Mouse (Mus musculus): Measurements from ENCODE around the gene Ppp1r3e. TPM values are rescaled to one million over a fixed set of nuclear protein-coding genes. Genes with fewer than 3 reads are reported as not detected.

Ppp1r3e gene
- polyA plus RNA-seq, 1 experiment from 2014 or later, result 0.98 TPM

DNA sequence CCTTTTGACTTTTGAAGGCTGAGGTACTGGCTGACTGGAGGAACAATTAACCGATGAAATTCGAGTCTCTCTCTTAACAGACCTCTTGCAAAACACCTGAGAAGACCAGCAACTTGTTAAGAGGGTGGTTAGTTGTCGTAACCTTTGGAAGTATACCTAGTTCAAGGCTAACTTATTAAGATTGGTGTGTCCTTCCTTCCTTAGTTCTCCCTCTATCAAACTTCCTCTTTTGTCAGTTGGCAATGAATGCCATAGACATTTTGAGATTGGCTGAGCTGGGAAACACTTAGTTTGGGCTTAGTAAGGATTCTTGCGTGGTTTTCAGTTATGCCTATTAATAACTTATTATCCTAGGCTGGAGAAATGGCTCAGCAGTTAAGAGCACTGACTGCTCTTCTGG, 9.3 kb downstream of the Ppp1r3e start:
- Histone ChIP-seq H3K27me3 (ENCODE audit: insufficient read depth, poor library complexity, severe bottlenecking) (no peaks in the 10 kb centered on the region), H3K36me3 (no peaks in the 10 kb centered on the region), H3K4me3 (no peak overlapping the region), H3K27ac (no peak overlapping the region), H3K9me3 (no peaks in the 10 kb centered on the region), H3K4me1 (peaks cover 5% of the 10 kb centered on the region; the same call in 1 of the 2 replicates)
- DNase-seq (ENCODE audit: low spot score), result no peak
- WGBS, result 81% methylated on average over 4 of the region's 4 CpGs

DNA sequence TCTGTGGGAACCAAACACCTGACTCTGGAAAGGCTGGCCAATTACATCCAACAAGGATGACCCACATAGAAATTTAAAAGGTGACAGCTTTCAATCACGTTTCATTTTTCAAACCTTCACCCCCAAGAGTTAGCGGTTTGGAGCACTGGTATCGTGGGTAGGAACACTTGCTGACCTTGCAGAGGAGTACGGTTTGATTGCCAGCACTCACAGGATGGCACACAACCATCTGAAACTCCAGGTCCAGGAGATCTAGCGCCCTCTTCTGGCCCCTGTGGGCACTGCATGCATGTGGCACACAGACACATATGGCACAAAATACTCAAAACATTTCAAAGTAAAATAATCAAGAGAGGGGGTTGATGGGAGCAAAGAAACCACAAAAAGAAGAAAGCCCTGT, 10.4 kb downstream of the Ppp1r3e start:
- Histone ChIP-seq H3K4me3 (no peak overlapping the region), H3K36me3 (no peaks in the 10 kb centered on the region), H3K27ac (no peak overlapping the region), H3K27me3 (ENCODE audit: insufficient read depth, poor library complexity, severe bottlenecking) (no peaks in the 10 kb centered on the region), H3K9me3 (no peaks in the 10 kb centered on the region), H3K4me1 (peaks cover 6% of the 10 kb centered on the region; the same call in 1 of the 2 replicates)
- no peak for DNase-seq (ENCODE audit: low spot score)
- 49% methylated on average over 5 of the region's 5 CpGs for WGBS

DNA sequence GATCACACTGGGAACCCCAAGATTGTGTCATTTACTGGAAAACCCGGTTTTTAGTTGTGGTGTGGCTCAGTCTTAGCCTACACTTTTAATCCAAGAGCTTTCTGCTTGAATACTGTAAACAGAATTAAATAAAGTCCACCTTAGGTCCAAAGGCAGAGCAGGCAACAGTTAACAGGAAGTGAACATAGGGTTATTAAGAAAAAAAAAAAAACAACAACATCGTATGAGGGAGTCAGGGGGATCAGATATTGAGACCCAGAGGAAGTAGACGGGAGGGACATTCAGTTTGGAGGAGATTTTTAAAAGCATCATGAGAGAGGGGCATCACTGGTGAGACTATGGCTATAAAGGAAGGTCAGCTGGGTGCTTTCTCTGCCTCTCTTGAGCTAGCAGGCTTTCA, 11.1 kb downstream of the Ppp1r3e start:
- H3K9me3 ChIP-seq, result no peaks in the 10 kb centered on the region
- H3K36me3 ChIP-seq, result no peaks in the 10 kb centered on the region
- no peak overlapping the region for H3K4me3 ChIP-seq
- H3K27ac ChIP-seq, result no peak overlapping the region
- no peaks in the 10 kb centered on the region for H3K27me3 ChIP-seq (ENCODE audit: insufficient read depth, poor library complexity, severe bottlenecking)
- WGBS, result 62% methylated on average over 3 of the region's 3 CpGs
- H3K4me1 ChIP-seq, result peaks cover 6% of the 10 kb centered on the region; the same call in 1 of the 2 replicates
- DNase-seq (ENCODE audit: low spot score), result no peak

DNA sequence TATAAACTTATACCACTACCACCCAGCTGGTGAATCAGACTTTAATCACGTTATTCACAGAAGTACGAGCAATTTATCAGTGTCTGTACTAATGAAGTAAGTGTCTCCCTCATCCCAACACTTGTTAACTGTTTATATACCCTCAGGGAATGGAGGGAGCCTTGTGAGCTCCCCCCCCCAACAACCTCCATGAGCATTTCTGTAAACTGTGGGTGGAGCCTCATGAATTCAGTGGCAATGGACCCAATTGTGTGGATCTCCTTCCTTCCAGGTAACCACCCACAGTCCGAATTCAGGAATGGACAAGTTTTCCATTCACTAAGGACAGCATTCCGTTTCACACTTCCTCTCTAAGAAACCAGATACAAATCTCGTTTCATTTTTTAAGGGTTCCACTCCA, 11.7 kb downstream of the Ppp1r3e start:
- no peak for DNase-seq (ENCODE audit: low spot score)
- WGBS, result 75% methylated on average over 5 of the region's 5 CpGs
- peaks cover 6% of the 10 kb centered on the region; the same call in 1 of the 2 replicates for H3K4me1 ChIP-seq
- H3K27me3 ChIP-seq (ENCODE audit: insufficient read depth, poor library complexity, severe bottlenecking), result no peaks in the 10 kb centered on the region
- no peaks in the 10 kb centered on the region for H3K36me3 ChIP-seq
- H3K27ac ChIP-seq, result no peak overlapping the region
- no peaks in the 10 kb centered on the region for H3K9me3 ChIP-seq
- H3K4me3 ChIP-seq, result no peak overlapping the region

DNA sequence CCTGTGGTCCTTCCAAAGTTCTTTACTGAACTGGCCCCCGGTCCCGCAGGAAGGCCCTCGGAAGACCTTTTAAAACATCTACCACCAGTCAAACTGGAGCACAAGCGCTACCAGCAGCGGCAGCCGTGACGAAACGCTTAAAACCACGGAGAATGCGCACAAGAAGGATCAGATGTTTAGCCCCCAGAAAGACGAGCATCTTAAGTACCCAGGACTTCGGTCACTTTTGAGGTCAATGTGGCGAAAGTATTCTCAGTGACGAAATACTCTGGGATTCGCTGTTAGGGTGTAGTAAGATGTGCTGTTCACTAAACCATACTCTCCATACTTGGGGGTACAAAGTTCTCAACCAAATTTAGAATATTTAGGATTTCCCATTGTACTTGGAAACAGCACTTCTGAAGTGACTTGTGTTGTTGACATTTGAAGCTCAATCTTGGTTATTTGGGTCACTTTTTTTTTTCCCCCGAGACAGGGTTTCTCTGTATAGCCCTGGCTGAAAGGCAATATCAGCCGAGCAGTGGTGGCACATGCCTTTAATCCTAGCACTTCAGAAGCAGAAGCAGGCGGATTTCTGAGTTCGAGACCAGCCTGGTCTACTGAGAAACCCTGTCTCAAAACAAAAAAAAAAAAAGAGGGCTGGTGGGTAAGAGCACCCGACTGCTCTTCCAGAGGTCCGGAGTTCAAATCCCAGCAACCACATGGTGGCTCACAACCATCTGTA, 12.9 kb downstream of the Ppp1r3e start:
- H3K4me3 ChIP-seq, result peak overlapping the region; percentile 91
- peaks cover 6% of the 10 kb centered on the region; the same call in 1 of the 2 replicates for H3K4me1 ChIP-seq
- no peaks in the 10 kb centered on the region for H3K9me3 ChIP-seq
- H3K36me3 ChIP-seq, result no peaks in the 10 kb centered on the region
- 17% methylated on average over 21 of the region's 21 CpGs for WGBS
- no peaks in the 10 kb centered on the region for H3K27me3 ChIP-seq (ENCODE audit: insufficient read depth, poor library complexity, severe bottlenecking)
- DNase-seq (ENCODE audit: low spot score), result peak; percentile 61
- H3K27ac ChIP-seq, result peak overlapping the region; percentile 97

DNA sequence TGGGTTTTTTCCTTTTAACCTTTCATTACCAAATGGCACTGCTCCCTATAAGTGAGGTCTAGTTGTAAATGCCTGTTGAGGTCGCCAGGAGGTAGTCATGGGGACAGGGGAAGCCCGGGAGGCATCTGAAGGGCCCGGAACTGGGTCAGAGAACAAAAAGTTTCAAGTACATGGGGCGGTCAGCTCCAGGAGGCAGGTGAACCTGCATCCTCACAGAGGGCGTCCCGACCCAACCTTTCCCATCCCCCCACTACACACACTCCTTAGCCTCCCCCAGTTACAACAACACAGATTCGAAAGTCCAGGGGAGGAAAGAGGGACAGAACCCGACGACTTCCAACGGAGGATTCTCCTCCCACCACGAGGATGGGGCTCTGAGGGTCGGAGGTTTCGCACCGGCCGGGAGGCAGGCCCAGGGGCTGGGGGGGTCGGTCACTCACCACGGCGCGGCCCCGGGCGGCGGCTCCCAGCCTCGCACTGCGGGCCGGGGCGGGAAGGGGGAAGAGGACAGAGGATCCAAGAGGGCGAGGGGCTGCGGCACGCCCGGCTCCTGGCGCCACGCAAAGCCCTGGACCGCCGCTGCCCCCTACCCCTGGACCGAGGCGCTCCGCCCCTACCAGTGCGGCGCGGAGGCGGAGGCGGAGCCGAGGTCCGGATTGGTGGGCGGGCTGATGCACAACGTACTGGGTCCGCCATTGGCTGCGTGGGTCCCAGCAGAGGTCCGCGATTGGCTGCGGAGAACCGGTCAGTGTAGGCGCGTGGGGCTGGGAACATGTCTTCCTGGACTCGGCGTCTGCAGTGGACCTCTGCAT, 13.6 kb downstream of the Ppp1r3e start:
- H3K27me3 ChIP-seq (ENCODE audit: insufficient read depth, poor library complexity, severe bottlenecking), result no peaks in the 10 kb centered on the region
- H3K9me3 ChIP-seq, result no peaks in the 10 kb centered on the region
- peak overlapping the region; percentile 97 for H3K27ac ChIP-seq
- peak overlapping the region; percentile 91 for H3K4me3 ChIP-seq
- H3K36me3 ChIP-seq, result no peaks in the 10 kb centered on the region
- 2% methylated on average over 53 of the region's 56 CpGs for WGBS
- peaks cover 10% of the 10 kb centered on the region; the same call in 1 of the 2 replicates for H3K4me1 ChIP-seq
- DNase-seq (ENCODE audit: low spot score), result peak; percentile 98

DNA sequence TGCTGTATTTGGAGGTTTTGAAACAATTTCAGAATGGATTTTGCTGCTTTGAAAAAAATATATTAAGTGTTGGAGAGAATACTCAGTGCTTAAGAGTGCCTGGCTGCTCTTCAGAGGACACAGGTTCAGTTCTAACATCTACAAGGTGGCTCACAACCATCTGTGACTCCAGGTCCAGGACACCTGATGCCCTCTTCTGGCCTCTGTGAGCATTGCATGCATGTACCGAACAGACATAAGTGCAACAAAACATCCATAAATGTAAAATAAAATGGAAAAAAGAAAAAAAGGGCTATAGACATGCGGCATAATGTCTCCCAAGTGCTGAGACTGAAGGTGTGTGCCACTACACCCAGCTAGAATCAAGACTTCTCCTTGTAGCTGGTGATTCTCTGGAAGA, 16.8 kb downstream of the Ppp1r3e start:
- no peak for DNase-seq (ENCODE audit: low spot score)
- 33% methylated on average over 2 of the region's 2 CpGs for WGBS
- H3K27me3 ChIP-seq (ENCODE audit: insufficient read depth, poor library complexity, severe bottlenecking), result no peaks in the 10 kb centered on the region
- H3K36me3 ChIP-seq, result peaks cover 23% of the 10 kb centered on the region
- peaks cover 24% of the 10 kb centered on the region; the same call in 1 of the 2 replicates for H3K4me1 ChIP-seq
- H3K4me3 ChIP-seq, result no peak overlapping the region
- H3K27ac ChIP-seq, result no peak overlapping the region
- H3K9me3 ChIP-seq, result no peaks in the 10 kb centered on the region

DNA sequence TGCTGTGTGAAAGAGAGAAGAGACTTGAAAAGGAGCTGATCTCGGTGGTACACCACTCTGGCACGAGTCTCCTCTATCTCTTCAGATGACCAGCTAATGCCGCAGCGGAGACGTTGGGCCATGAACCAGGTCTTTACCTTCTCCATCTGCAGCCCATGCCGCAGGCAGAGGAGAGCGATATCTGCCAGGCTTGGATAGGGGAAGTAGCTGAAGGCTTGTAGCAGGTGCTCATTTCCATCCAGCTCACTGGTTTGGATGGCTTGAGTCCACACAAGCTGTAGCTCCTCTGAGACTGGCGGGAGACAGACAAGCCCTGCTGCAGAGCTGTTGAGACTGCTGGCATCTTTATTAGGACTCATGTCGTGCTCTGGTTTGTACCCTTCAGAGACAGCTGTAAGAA, 19.5 kb downstream of the Ppp1r3e start:
- no peak overlapping the region for H3K27ac ChIP-seq
- no peak overlapping the region for H3K4me3 ChIP-seq
- H3K4me1 ChIP-seq, result peaks cover 18% of the 10 kb centered on the region; the same call in 1 of the 2 replicates
- WGBS, result 85% methylated on average over 9 of the region's 9 CpGs
- H3K36me3 ChIP-seq, result peaks cover 32% of the 10 kb centered on the region
- H3K27me3 ChIP-seq (ENCODE audit: insufficient read depth, poor library complexity, severe bottlenecking), result no peaks in the 10 kb centered on the region
- no peak for DNase-seq (ENCODE audit: low spot score)
- H3K9me3 ChIP-seq, result no peaks in the 10 kb centered on the region

DNA sequence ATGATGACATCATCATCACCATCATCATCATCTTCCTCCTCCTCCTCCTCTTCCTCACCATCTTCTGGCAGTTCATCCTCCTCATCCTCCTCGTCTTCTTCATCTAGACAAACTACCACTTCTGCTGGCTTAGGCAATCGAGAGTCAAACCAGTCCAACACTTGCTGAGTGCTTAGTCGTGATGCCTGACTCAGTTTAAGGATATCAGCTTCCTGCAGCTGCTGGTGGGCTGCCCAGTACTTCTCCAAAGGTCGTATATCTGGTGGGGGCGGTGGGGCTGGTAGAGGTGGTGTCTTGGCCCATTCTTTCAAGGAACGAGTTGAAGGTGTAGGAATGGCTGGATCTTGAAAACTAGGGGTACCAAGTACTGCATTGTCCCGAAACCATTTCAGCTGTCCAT, 20.6 kb downstream of the Ppp1r3e start:
- 83% methylated on average over 7 of the region's 7 CpGs for WGBS

DNA sequence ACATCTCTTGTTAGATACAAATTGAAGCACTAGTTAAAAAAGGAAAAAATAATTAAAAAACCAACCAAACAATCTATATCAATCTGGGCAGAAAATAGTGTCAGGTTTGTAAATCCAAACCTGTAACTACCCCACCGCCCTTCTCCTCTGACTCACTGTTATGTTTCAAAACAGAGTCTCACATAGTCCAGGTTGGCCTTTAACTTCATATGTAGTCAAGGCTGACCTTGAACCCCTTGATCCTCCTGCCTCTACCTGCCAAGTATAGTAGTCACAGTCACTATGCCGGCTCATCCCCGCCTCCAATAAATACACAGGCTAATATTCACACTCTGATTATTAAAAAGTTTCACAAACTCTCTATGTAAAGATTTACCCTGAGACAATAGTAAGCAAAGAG, 21.6 kb downstream of the Ppp1r3e start:
- Histone ChIP-seq H3K27me3 (ENCODE audit: insufficient read depth, poor library complexity, severe bottlenecking) (no peaks in the 10 kb centered on the region), H3K27ac (no peak overlapping the region), H3K4me1 (peaks cover 18% of the 10 kb centered on the region; the same call in 1 of the 2 replicates), H3K36me3 (peaks cover 32% of the 10 kb centered on the region), H3K4me3 (no peak overlapping the region), H3K9me3 (no peaks in the 10 kb centered on the region)
- DNase-seq (ENCODE audit: low spot score), result no peak
- WGBS, result 88% methylated on average over 3 of the region's 3 CpGs

More for the DNA sequence above, 20.6 kb downstream of the Ppp1r3e start:
- H3K4me3 ChIP-seq, result no peak overlapping the region
- no peaks in the 10 kb centered on the region for H3K27me3 ChIP-seq (ENCODE audit: insufficient read depth, poor library complexity, severe bottlenecking)
- no peaks in the 10 kb centered on the region for H3K9me3 ChIP-seq
- no peak overlapping the region for H3K27ac ChIP-seq
- H3K36me3 ChIP-seq, result peaks cover 32% of the 10 kb centered on the region
- DNase-seq (ENCODE audit: low spot score), result no peak
- peaks cover 18% of the 10 kb centered on the region; the same call in 1 of the 2 replicates for H3K4me1 ChIP-seq

DNA sequence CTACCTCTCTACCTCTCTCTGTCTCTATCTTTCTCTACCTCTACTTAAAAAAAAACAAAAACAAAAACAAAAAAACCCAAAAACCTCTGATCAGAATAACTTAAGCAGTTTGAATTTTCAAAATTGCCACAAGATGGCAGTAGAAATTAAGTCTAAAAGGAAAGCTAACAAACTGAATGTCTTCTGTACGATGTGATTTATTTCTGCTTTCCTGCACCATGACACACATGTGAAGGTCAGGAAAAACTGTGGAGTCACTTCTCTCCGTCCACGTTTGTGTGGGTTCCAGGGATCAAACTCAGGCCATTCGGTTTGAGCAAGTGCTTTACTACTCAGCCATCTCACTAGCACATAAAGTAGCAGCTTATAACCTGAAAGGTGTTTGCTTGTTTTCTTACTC, 33.9 kb downstream of the Ppp1r3e start:
- no peak overlapping the region for H3K4me3 ChIP-seq
- DNase-seq (ENCODE audit: low spot score), result no peak
- H3K4me1 ChIP-seq, result no peaks in the 10 kb centered on the region
- H3K9me3 ChIP-seq, result no peaks in the 10 kb centered on the region
- 0 out of 2 replicates have a peak, but pooled peaks cover 5% of the 10 kb centered on the region for H3K27me3 ChIP-seq (ENCODE audit: insufficient read depth, poor library complexity, severe bottlenecking)
- 7% methylated on average over 4 of the region's 4 CpGs for whole genome bisulfite sequencing
- H3K36me3 ChIP-seq, result no peaks in the 10 kb centered on the region
- H3K27ac ChIP-seq, result no peak overlapping the region

DNA sequence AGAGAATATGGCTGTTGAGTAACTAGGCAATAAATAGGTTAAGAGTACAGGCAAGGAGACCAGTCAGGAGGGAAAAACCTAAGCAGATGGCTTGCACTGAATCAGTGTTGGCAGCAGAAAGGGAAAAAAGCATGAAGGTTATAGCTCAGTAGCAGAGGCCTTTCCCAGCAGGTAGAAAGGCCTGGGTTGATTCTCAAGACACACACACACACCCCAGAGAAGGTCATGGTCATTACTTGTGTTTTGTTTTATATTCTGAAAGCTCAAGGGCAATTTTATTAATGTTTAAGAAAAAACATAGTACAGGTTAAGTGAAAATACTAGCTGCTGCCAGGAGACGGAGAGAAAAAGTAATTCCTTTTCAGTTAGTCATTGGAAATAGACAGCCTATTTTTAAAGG, 53.6 kb downstream of the Ppp1r3e start:
- H3K27ac ChIP-seq, result no peak overlapping the region
- 0 out of 2 replicates have a peak, but pooled peaks cover 6% of the 10 kb centered on the region for H3K27me3 ChIP-seq (ENCODE audit: insufficient read depth, poor library complexity, severe bottlenecking)
- H3K36me3 ChIP-seq, result no peaks in the 10 kb centered on the region
- 89% methylated on average over 1 of the region's 1 CpGs for WGBS
- no peak for DNase-seq (ENCODE audit: low spot score)
- no peaks in the 10 kb centered on the region for H3K4me1 ChIP-seq
- H3K4me3 ChIP-seq, result no peak overlapping the region
- no peaks in the 10 kb centered on the region for H3K9me3 ChIP-seq

All from heart, embryonic 10.5 days (tissue).